Mouse (Mus musculus): ENCODE measurements at regions not wholly inside any gene's neighbourhood (a gene's known extent, or its start where the extent isn't known, plus 50 kb on each side); places are given as distances from the start of the nearest gene placed in this dataset.

GRCm38 (mm10) chr1:61139291-61139983 lies 161.7 kb downstream of the Icos start:
- Histone ChIP-seq H3K4me2 (replicated peaks) (peak overlapping the region; percentile 47), H3K36me3 (no peaks in the 10 kb centered on the region), H3K27me3 (replicated peaks) (no peaks in the 10 kb centered on the region), H3K4me3 (no peak overlapping the region), H3K27ac (peak overlapping the region; percentile 21; the same call in 1 of the 2 replicates), H3K9ac (no peak overlapping the region), H3K4me1 (peaks cover 53% of the 10 kb centered on the region), H3K9me3 (no peaks in the 10 kb centered on the region)
- 3% methylated on average over 15 of the region's 15 CpGs for WGBS
- ATAC-seq (ENCODE audit: low FRiP score, low read depth): peak; percentile 82

GRCm38 (mm10) chr1:61139984-61140648 lies 162.4 kb downstream of the Icos start:
- no peaks in the 10 kb centered on the region for H3K27me3 ChIP-seq (replicated peaks)
- no peak overlapping the region for H3K4me3 ChIP-seq
- no peak overlapping the region for H3K9ac ChIP-seq
- ATAC-seq (ENCODE audit: low FRiP score, low read depth): peak; percentile 81
- H3K9me3 ChIP-seq: no peaks in the 10 kb centered on the region
- H3K4me2 ChIP-seq (replicated peaks): peak overlapping the region; percentile 47
- WGBS: 29% methylated on average over 10 of the region's 10 CpGs
- H3K27ac ChIP-seq: peak overlapping the region; percentile 21
- peaks cover 57% of the 10 kb centered on the region for H3K4me1 ChIP-seq
- no peaks in the 10 kb centered on the region for H3K36me3 ChIP-seq

- Histone ChIP-seq H3K4me3 (no peak overlapping the region), H3K27me3 (replicated peaks) (no peaks in the 10 kb centered on the region), H3K4me1 (peaks cover 66% of the 10 kb centered on the region), H3K9me3 (no peaks in the 10 kb centered on the region), H3K9ac (no peak overlapping the region), H3K27ac (peak overlapping the region; percentile 8; the same call in 1 of the 2 replicates), H3K4me2 (replicated peaks) (no peak overlapping the region), H3K36me3 (no peaks in the 10 kb centered on the region)
- no peak for ATAC-seq (ENCODE audit: low FRiP score, low read depth)
- WGBS: 6% methylated on average over 9 of the region's 9 CpGs
These were observed 163.3 kb downstream of the Icos start for GRCm38 (mm10) chr1:61140870-61141591.

DNA sequence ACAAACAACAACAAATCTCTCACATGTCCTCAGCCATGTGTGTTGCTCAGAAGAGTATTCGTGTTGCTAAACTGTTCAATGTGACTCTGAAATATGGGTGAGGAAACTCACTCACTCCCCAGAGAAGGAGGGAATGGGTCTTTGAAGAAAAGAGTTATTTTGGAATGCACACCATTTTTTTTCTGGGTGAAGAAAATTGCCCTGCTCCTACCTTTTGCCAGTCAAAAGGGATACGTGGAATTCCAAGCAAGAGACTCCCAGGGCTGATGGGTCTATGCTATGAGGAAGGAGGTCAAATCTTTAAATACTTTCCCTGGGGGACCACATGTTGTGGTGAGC lies 163.8 kb downstream of the Icos start:
- Histone ChIP-seq H3K27ac (no peak overlapping the region), H3K4me3 (no peak overlapping the region), H3K36me3 (no peaks in the 10 kb centered on the region), H3K27me3 (replicated peaks) (no peaks in the 10 kb centered on the region), H3K9ac (no peak overlapping the region), H3K4me1 (peaks cover 72% of the 10 kb centered on the region), H3K4me2 (replicated peaks) (no peak overlapping the region), H3K9me3 (no peaks in the 10 kb centered on the region)
- 10% methylated on average over 2 of the region's 2 CpGs for WGBS
- no peak for ATAC-seq (ENCODE audit: low FRiP score, low read depth)

DNA sequence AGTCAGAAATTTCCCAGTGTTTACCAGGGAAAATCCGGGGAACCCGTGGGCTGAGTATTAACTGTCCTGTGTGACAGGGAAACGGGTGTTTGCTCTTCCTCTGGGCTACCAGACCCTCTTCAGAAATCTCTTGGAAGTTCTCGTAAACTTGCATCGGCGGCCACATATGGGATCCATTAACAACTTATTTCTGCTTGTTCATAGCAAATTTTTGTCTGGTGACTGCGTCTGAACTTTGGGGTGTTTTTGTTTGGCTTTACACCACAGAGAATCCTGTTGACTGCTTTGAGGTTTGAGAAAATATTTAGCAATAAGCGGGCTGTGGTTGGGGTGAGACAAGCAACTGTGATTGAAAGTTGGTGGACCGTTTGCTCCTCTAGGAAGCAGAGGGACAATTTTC lies 164.2 kb downstream of the Icos start:
- Histone ChIP-seq H3K27me3 (replicated peaks) (no peaks in the 10 kb centered on the region), H3K4me1 (peaks cover 74% of the 10 kb centered on the region), H3K4me3 (no peak overlapping the region), H3K9ac (no peak overlapping the region), H3K9me3 (no peaks in the 10 kb centered on the region), H3K4me2 (replicated peaks) (no peak overlapping the region), H3K27ac (no peak overlapping the region), H3K36me3 (no peaks in the 10 kb centered on the region)
- no peak for ATAC-seq (ENCODE audit: low FRiP score, low read depth)
- 40% methylated on average over 9 of the region's 9 CpGs for WGBS

- ATAC-seq (ENCODE audit: low FRiP score, low read depth): no peak
- H3K27me3 ChIP-seq (replicated peaks): no peaks in the 10 kb centered on the region
- no peak overlapping the region for H3K9ac ChIP-seq
- peaks cover 67% of the 10 kb centered on the region for H3K4me1 ChIP-seq
- no peak overlapping the region for H3K4me3 ChIP-seq
- H3K9me3 ChIP-seq: no peaks in the 10 kb centered on the region
- 27% methylated on average over 14 of the region's 14 CpGs for WGBS
- H3K36me3 ChIP-seq: no peaks in the 10 kb centered on the region
- H3K4me2 ChIP-seq (replicated peaks): peak overlapping the region; percentile 24; the same call in 1 of the 2 replicates
- H3K27ac ChIP-seq: no peak overlapping the region; the same call in 1 of the 2 replicates
These were observed 165.5 kb downstream of the Icos start for GRCm38 (mm10) chr1:61143030-61143753.

DNA sequence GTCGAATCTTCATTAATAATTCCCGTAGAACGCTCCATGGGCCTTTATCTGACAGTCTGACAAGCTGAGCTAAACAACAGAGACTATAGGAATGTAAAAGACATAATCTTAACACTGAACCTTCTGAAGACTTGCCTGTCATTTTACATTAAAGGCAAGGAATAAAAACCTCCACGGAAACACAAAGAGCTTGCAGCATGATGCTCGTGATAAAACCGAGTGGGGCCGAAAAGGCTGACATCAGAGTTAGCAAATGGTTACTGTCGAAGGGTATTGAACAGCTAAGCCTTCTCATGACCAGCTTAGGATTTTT lies 166.0 kb downstream of the Icos start:
- Histone ChIP-seq H3K27ac (no peak overlapping the region), H3K4me2 (replicated peaks) (no peak overlapping the region)

GRCm38 (mm10) chr1:61145013-61145412 lies 167.3 kb downstream of the Icos start:
- WGBS: 45% methylated on average over 4 of the region's 4 CpGs
- Histone ChIP-seq H3K27ac (no peak overlapping the region), H3K4me2 (replicated peaks) (no peak overlapping the region), H3K9ac (no peak overlapping the region), H3K4me1 (peaks cover 60% of the 10 kb centered on the region), H3K27me3 (replicated peaks) (no peaks in the 10 kb centered on the region), H3K36me3 (no peaks in the 10 kb centered on the region), H3K9me3 (no peaks in the 10 kb centered on the region), H3K4me3 (no peak overlapping the region)
- ATAC-seq (ENCODE audit: low FRiP score, low read depth): no peak

More for the DNA sequence above, 166.0 kb downstream of the Icos start:
- Histone ChIP-seq H3K9ac (no peak overlapping the region), H3K9me3 (no peaks in the 10 kb centered on the region), H3K4me1 (peaks cover 67% of the 10 kb centered on the region), H3K36me3 (no peaks in the 10 kb centered on the region), H3K4me3 (no peak overlapping the region), H3K27me3 (replicated peaks) (no peaks in the 10 kb centered on the region)
- ATAC-seq (ENCODE audit: low FRiP score, low read depth): no peak
- 48% methylated on average over 8 of the region's 8 CpGs for WGBS

GRCm38 (mm10) chr1:61145572-61145971 lies 167.8 kb downstream of the Icos start:
- Histone ChIP-seq H3K9me3 (no peaks in the 10 kb centered on the region), H3K4me3 (no peak overlapping the region), H3K27ac (no peak overlapping the region), H3K36me3 (no peaks in the 10 kb centered on the region), H3K4me2 (replicated peaks) (no peak overlapping the region), H3K9ac (no peak overlapping the region), H3K4me1 (peaks cover 54% of the 10 kb centered on the region), H3K27me3 (replicated peaks) (no peaks in the 10 kb centered on the region)
- 0 out of 2 replicates have a peak, but pooled peaks have one; percentile 41 for ATAC-seq (ENCODE audit: low FRiP score, low read depth)
- 30% methylated on average over 7 of the region's 7 CpGs for WGBS

- WGBS: 26% methylated on average over 3 of the region's 3 CpGs
These were observed 168.5 kb downstream of the Icos start for GRCm38 (mm10) chr1:61146222-61146723.

GRCm38 (mm10) chr1:61151742-61152141 lies 174.0 kb downstream of the Icos start:
- Histone ChIP-seq H3K4me2 (replicated peaks) (no peak overlapping the region), H3K4me3 (no peak overlapping the region), H3K27ac (no peak overlapping the region), H3K9me3 (no peaks in the 10 kb centered on the region), H3K9ac (no peak overlapping the region), H3K36me3 (no peaks in the 10 kb centered on the region), H3K27me3 (replicated peaks) (no peaks in the 10 kb centered on the region), H3K4me1 (0 out of 2 replicates have a peak, but pooled peaks cover under 1% of the 10 kb centered on the region)
- WGBS: 70% methylated on average over 2 of the region's 2 CpGs
- no peak for ATAC-seq (ENCODE audit: low FRiP score, low read depth)

More at GRCm38 (mm10) chr1:61146222-61146723, 168.5 kb downstream of the Icos start:
- H3K4me3 ChIP-seq: no peak overlapping the region
- peaks cover 47% of the 10 kb centered on the region for H3K4me1 ChIP-seq
- H3K4me2 ChIP-seq (replicated peaks): no peak overlapping the region
- no peaks in the 10 kb centered on the region for H3K27me3 ChIP-seq (replicated peaks)
- no peak overlapping the region for H3K27ac ChIP-seq
- H3K36me3 ChIP-seq: no peaks in the 10 kb centered on the region
- no peak for ATAC-seq (ENCODE audit: low FRiP score, low read depth)
- no peak overlapping the region for H3K9ac ChIP-seq
- no peaks in the 10 kb centered on the region for H3K9me3 ChIP-seq

DNA sequence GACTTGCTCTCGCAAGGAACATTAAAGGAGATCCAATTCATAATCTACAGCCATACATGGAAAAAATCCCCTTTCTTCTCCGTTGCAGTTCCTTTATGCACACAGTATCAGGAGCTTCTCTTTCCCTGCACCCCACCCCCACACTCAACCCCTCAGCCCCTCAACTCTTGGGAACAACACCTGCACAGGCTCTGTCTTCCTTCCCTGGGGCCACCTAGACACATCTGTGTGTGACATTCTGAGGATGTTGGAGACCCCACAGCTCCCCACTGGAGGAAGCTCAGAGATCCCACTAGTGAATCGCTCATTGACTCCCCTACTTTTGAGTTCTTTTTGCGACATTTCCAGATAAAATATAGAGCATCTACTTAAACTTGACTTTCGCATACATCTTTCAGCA lies 174.4 kb downstream of the Icos start:
- H3K27ac ChIP-seq: no peak overlapping the region
- no peaks in the 10 kb centered on the region for H3K4me1 ChIP-seq
- H3K9me3 ChIP-seq: no peaks in the 10 kb centered on the region
- H3K36me3 ChIP-seq: no peaks in the 10 kb centered on the region
- H3K4me3 ChIP-seq: no peak overlapping the region
- no peak overlapping the region for H3K4me2 ChIP-seq (replicated peaks)
- ATAC-seq (ENCODE audit: low FRiP score, low read depth): no peak
- WGBS: 80% methylated on average over 5 of the region's 5 CpGs
- no peak overlapping the region for H3K9ac ChIP-seq
- H3K27me3 ChIP-seq (replicated peaks): no peaks in the 10 kb centered on the region

All from neural tube, embryonic 12.5 days (tissue).